Mouse (Mus musculus) kidney, postnatal 0 days (tissue): ENCODE results near the gene Sfmbt1. TPM values are rescaled to one million over a fixed set of nuclear protein-coding genes. Genes with fewer than 3 reads are reported as not detected.

Experiments
- ATAC-seq: fragments of 200-750 bp; cut with Nextera tagmentation; replicated peaks from 2 replicates; pipeline ENCODE4 v1.8.0; 2017; ENCODE audit warnings: low read depth, moderate number of reproducible peaks, moderate TSS enrichment, moderate library complexity; ENCODE audit not compliant: low FRiP score
- DNase-seq: peaks from one replicate; pipeline ENCODE4 v3.0.0-alpha.2; 2016; ENCODE audit warnings: low spot score
- H3K27ac ChIP-seq: fragments of 300-500 bp; sonication (generic); 2 replicates; pipeline ENCODE4 v1.5.1; 2014; ENCODE audit warnings: mild to moderate bottlenecking
- H3K27me3 ChIP-seq: fragments of 300-500 bp; sonication (generic); 2 replicates; pipeline ENCODE4 v1.6.1; 2014; ENCODE audit warnings: low read length, mixed read lengths; ENCODE audit not compliant: insufficient read depth
- H3K36me3 ChIP-seq: fragments of 300-500 bp; sonication (generic); 2 replicates; pipeline ENCODE4 v1.6.1; 2014; ENCODE audit warnings: low read length, mixed read lengths; ENCODE audit not compliant: insufficient read depth
- H3K4me1 ChIP-seq: fragments of 300-500 bp; sonication (generic); replicated peaks from 2 replicates; pipeline ENCODE4 v1.6.1; 2014; ENCODE audit warnings: antibody characterized with exemption, low read length, mixed read lengths; ENCODE audit not compliant: insufficient read depth
- H3K4me2 ChIP-seq: fragments of 300-500 bp; sonication (generic); 2 replicates; pipeline ENCODE4 v1.6.1; 2014; ENCODE audit warnings: mild to moderate bottlenecking, low read length, moderate library complexity, mixed read lengths
- H3K4me3 ChIP-seq: fragments of 300-500 bp; sonication (generic); replicated peaks from 2 replicates; pipeline ENCODE4 v1.5.1; 2014; ENCODE audit warnings: low read depth, low read length
- H3K9ac ChIP-seq: fragments of 300-500 bp; sonication (generic); 2 replicates; pipeline ENCODE4 v1.6.1; 2014; ENCODE audit warnings: low read depth, low read length
- H3K9me3 ChIP-seq: fragments of 300-500 bp; sonication (generic); replicated peaks from 2 replicates; pipeline ENCODE4 v1.6.1; 2016; ENCODE audit warnings: low read length, inconsistent platforms, mixed read lengths
- CTCF ChIP-seq: IDR thresholded peaks from 2 replicates; pipeline ENCODE4 v1.5.1; 2016; ENCODE audit warnings: antibody characterized with exemption, low read depth, mild to moderate bottlenecking, moderate library complexity
- WGBS: fragments of 180-500 bp; shearing (Covaris S2); extraction: QIAGEN DNeasy Blood & Tissue Kit; methylation state at CpG from one replicate; pipeline ENCODE4 v1.1.7; 2014; 5-methylcytosine and 5-hydroxymethylcytosine counted together
- polyA plus RNA-seq: library from polyadenylated mRNA; unstranded; fragments of >200 nt; fragmentation: Nextera tagmentation; extraction: Ambion mirVana; gene quantifications from 2 replicates; pipeline ENCODE4 v1.2.1, GENCODE M21; 2015

Gene Sfmbt1
- polyA plus RNA-seq, 1 experiment from 2014 or later, result 10.9 TPM

DNA sequence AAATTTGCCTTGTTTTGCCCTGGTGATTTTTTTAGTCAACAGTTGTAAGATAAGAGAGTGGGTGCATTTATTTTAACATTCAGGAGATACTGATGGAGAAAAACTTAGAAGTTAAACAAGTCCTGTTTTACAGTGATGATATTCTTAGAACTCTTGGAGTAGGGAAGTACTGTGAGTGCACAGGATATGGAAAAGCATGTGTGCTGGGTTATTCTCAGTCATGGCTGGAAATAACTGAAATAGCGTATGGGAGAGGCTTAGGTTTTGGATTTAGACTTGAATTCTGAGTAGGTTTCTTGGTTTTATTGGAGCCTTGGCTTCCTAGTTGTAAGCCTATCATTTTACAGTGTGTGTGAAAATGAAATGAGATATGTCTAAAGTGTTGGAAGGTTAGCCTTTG lies 31.5 kb downstream of the Sfmbt1 start:
- TF ChIP-seq CTCF, result no peak
- Histone ChIP-seq H3K4me2 (no peak overlapping the region), H3K9me3 (no peaks in the 10 kb centered on the region), H3K27ac (no peak overlapping the region), H3K36me3 (no peaks in the 10 kb centered on the region), H3K4me3 (no peak overlapping the region), H3K27me3 (no peaks in the 10 kb centered on the region), H3K4me1 (no peaks in the 10 kb centered on the region), H3K9ac (no peak overlapping the region)
- ATAC-seq (no peak), DNase-seq (no peak)
- WGBS, result 90% methylated on average over 1 of the region's 1 CpGs

- no peaks in the 10 kb centered on the region for H3K36me3 ChIP-seq
- no peaks in the 10 kb centered on the region for H3K27me3 ChIP-seq
- H3K4me1 ChIP-seq, result no peaks in the 10 kb centered on the region
- H3K9me3 ChIP-seq, result no peaks in the 10 kb centered on the region
- no peak overlapping the region for H3K4me2 ChIP-seq
- 85% methylated on average over 3 of the region's 3 CpGs for WGBS
- no peak overlapping the region for H3K9ac ChIP-seq
- no peak overlapping the region for H3K27ac ChIP-seq
- no peak for TF ChIP-seq CTCF
- DNase-seq (no peak), ATAC-seq (no peak)
- no peak overlapping the region for H3K4me3 ChIP-seq
Observed at GRCm38 (mm10) chr14:30757239-30757638, 42.6 kb downstream of the Sfmbt1 start.

DNA sequence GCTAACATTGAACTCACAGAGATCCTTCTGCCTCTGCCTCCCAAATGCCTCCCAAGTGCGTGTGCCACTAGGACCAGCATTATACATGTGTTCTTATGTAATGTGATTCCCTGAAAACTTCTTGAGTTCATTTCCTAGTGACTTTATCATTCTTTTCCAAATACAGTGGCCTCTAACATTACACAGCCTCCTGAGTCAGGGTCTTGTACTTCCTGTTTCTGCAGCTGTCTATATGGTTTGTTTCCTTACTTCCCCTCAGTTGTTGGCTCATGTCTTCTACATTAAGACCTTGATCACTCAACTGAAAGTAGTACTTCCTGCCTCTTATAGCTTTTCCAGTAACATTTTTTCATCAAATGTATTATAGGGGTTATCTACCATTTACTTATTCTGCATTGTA lies 46.6 kb downstream of the Sfmbt1 start:
- TF ChIP-seq CTCF, result no peak
- Histone ChIP-seq H3K27me3 (no peaks in the 10 kb centered on the region), H3K4me1 (no peaks in the 10 kb centered on the region), H3K9me3 (no peaks in the 10 kb centered on the region), H3K4me3 (no peak overlapping the region), H3K36me3 (no peaks in the 10 kb centered on the region), H3K4me2 (no peak overlapping the region), H3K9ac (no peak overlapping the region), H3K27ac (no peak overlapping the region)
- WGBS, result 94% methylated on average over 1 of the region's 1 CpGs
- ATAC-seq (no peak), DNase-seq (no peak)

DNA sequence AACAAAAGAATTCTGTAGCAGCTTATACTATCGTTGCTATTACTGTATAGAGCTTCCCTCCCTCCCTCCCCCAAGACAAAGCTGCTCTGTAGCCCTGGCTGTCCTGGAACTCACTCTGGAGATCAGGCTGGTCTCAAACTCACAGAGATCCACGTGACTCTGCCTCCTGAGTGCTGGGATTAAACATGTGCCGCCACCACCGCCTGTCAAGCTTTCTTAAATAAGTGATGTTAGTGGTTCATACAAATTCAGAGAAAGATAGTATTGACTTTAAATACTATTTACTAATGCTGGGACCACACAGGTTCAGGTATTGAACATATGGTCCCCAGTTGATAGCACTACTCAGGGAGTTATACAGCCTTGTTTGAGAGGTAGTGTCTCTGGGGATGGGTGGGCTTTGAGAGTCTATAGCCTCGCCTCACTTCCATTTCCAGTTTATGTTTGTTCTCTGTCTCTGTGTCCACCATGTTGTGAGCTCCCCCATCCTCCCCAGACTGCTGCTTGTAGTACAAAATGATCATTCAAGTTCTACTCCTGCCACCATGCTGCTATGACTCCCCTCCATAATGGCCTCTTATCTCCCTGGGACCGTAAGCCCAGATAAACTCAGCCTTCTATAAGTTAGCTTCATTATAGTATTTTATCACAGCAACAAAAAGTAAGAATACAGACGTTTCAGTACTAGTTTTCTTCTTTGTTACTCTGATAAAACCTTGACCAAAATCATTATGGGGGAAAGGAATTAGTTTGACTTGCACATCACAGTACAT lies 47.7 kb downstream of the Sfmbt1 start:
- H3K36me3 ChIP-seq, result no peaks in the 10 kb centered on the region
- ATAC-seq (no peak), DNase-seq (no peak)
- TF ChIP-seq CTCF, result no peak
- 90% methylated on average over 7 of the region's 7 CpGs for WGBS
- H3K27me3 ChIP-seq, result no peaks in the 10 kb centered on the region
- no peaks in the 10 kb centered on the region for H3K4me1 ChIP-seq
- no peak overlapping the region for H3K4me2 ChIP-seq
- H3K9me3 ChIP-seq, result no peaks in the 10 kb centered on the region
- no peak overlapping the region; the same call in 1 of the 2 replicates for H3K27ac ChIP-seq
- no peak overlapping the region for H3K4me3 ChIP-seq
- H3K9ac ChIP-seq, result no peak overlapping the region

- TF ChIP-seq CTCF, result no peak
- Histone ChIP-seq H3K27ac (no peak overlapping the region; the same call in 1 of the 2 replicates), H3K4me2 (no peak overlapping the region), H3K27me3 (no peaks in the 10 kb centered on the region), H3K9ac (no peak overlapping the region), H3K4me3 (no peak overlapping the region), H3K9me3 (no peaks in the 10 kb centered on the region), H3K36me3 (0 out of 2 replicates have a peak, but pooled peaks cover 3% of the 10 kb centered on the region), H3K4me1 (no peaks in the 10 kb centered on the region)
- DNase-seq, result peak; percentile 7
- WGBS, result 47% methylated on average over 5 of the region's 5 CpGs
- ATAC-seq, result no peak
Observed at GRCm38 (mm10) chr14:30762904-30763568, 48.4 kb downstream of the Sfmbt1 start.

- H3K36me3 ChIP-seq, result peaks cover 9% of the 10 kb centered on the region
- no peaks in the 10 kb centered on the region for H3K27me3 ChIP-seq
- ATAC-seq, result no peak
- no peaks in the 10 kb centered on the region for H3K9me3 ChIP-seq
- H3K4me1 ChIP-seq, result no peaks in the 10 kb centered on the region
- H3K9ac ChIP-seq, result no peak overlapping the region
- no peak overlapping the region for H3K4me3 ChIP-seq
- no peak overlapping the region for H3K27ac ChIP-seq
- DNase-seq, result no peak
- H3K4me2 ChIP-seq, result no peak overlapping the region
- 92% methylated on average over 6 of the region's 6 CpGs for WGBS
- TF ChIP-seq CTCF, result no peak
Observed at GRCm38 (mm10) chr14:30784614-30785013, 70.0 kb downstream of the Sfmbt1 start.
